Mouse (Mus musculus) c-Kit-positive CD71-negative TER-119-negative erythroid progenitor cells, embryonic 14.5 days (primary cell): ENCODE results near the gene Cers4.

Experiments used
- DNase-seq: peaks from one replicate; pipeline ENCODE4 v3.0.0-alpha.2; 2013; ENCODE audit warnings: low read depth

Gene Cers4

DNA sequence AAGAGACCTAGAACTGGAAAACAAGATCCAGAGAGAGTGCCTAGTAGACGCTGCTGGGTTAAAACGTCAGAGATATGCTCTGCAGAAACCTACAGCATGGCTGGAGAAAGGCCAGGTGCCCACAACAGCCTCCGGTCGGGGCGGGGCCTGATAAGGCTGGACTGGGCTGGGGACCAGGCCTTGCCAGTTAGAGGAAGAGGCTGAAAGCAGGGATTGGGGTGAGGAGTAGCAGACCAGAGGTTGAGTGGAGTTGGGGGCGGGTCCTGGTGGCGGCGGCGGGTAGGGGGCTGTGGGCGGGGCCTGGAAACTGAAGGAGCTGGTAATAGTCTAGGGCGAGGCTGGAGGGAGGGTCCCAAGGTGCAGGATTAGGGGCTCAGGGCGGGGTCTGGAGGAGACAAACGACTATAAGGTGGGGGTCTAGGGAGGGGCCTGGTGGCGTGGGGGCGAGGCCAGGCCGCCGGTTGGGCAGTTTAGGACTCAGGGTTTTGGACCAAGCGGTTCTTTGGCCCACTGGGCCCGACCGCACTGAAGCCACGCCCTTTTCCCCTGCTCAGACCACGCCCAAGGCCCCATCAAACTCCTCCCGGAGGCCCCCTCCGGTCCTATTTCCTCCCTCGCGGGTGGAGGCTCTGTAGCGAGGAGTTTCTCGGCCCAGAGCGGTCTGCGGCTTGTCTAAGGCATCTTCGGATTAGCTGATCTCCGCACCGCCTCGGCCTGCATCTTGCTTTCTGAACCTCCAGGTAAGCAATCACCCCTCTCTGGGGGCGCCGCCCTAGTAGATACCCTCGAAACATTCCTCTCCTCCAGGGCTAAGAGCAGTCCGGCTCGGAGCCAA, at the start of gene Cers4:
TSS of gene Cers4 (plus strand) at position 176 of the 835 bp plus-strand sequence.
- DNase-seq, result peak; percentile 56

DNA sequence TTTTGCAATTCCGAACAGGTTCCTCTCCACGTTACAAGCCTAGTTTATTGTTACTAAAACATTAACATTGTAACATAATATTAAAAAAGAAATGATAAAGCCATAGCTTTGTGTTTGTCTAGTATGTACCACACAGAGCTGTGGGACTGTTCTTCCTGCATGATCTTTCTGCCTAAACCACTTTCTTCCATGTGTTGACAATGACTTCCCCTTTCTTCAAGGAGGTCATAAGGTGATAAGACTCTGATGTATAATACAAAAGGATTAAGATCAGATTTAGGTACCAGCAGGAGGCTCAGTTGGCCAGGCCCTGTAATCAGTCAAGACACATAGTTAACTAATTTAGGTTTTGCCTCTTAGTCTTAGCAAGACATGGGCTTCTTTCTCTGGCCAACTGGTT, 34.7 kb upstream of the Cers4 start:
- no peak for DNase-seq

DNA sequence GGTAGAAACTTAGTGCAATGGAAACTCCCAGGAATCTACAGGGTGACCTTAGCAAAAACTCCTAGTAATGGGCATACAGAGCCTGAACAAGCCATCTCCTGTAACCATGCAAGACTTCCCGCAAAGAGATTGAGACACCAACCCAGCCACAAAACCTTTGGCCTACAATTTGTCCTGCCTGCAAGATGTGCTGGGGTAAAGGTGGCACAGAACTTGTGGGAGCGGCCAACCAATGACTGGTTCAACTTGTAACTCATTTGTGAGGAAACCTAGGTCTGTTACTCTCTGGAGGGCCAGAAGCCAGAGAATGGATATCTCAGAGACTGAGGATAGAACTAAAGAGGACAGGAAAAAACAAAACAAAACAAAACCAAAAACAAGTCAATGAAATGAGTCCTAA, 29.8 kb upstream of the Cers4 start:
- no peak for DNase-seq

- no peak for DNase-seq
Observed at GRCm38 (mm10) chr8:4474419-4475187, 18.2 kb upstream of the Cers4 start.

DNA sequence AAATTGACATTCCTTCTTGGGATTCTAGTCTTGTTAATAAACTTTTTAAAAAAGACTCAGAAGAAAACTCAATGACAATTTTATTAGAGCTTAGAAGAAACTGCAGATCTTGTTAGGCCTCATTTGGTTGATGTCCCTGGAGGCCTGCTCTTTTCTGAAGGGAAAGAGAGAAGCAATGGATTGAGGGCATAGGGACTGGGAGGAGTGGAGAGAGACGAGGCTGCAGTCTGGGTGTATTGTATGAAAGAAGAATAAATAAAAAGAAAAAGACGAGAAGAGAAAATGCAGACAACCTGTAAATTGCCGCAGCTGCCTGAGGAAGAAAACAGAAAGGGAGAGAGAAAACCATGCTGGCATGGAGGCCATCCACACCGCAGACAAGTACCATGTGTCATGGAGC, 11.7 kb upstream of the Cers4 start:
- no peak for DNase-seq

GRCm38 (mm10) chr8:4481586-4481985, 11.2 kb upstream of the Cers4 start:
- no peak for DNase-seq

DNA sequence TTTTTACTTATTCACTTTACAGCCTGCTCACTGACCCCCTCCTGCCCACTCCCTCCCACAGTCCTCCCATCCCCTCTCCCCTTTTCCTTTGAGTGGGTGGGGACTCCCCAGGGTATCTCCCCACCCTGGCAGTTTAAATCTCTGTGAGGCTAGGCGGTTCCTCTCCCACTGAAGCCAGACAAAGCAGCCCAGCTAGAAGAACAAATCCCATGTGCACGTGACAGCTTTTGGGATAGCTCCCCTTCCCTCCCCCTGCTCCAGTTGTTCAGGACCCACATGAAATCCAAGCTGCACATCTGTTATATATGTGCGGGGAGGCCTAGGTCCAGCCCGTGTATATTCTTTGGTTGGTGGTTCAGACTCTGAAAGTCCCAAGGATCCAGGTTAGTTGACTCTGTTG, 10.3 kb upstream of the Cers4 start:
- DNase-seq, result no peak

- DNase-seq, result no peak
Observed at GRCm38 (mm10) chr8:4483330-4483729, 9.5 kb upstream of the Cers4 start.

DNA sequence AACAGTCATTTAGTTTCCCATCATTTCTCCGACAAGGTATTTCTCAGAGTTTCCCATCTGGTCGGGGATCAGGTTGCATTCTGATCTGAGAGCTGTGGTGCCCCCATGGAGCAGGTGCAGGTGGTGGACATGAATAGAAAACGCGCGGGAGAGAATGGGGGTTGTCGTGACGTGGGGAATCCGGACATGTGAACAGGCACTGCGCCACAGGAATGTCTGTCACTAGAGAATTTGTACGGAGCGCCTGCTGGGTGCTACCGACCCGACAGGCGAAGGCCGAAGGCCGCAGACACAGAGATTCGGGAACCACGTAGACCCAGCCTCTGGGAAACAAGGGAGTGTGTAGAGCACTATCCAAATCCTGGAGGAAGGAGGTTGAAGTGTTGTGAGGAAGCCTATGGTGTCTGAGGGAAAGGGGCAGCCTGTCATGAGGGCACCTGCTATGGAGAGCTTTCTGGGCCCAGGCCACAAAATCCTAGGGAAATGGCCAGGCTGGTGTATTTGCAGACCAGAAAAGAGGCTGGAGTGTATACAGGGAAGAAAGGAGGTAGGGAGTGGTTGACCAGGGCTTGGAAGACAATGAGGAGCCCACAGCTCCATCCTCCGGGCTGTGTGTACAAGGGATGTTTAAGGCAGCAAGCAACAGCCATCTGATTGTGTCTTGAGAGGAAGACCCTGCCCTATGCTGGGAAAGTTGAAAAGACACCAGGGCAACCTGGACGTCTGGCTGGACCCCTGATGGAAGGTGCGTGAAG, 1.0 kb downstream of the Cers4 start:
- peak; percentile 10 for DNase-seq

GRCm38 (mm10) chr8:4495976-4496375, 3.1 kb downstream of the Cers4 start:
- DNase-seq, result no peak

- DNase-seq, result no peak
Observed at GRCm38 (mm10) chr8:4497610-4498009, 4.8 kb downstream of the Cers4 start.

GRCm38 (mm10) chr8:4505364-4505763, 12.5 kb downstream of the Cers4 start:
- DNase-seq, result no peak

- DNase-seq, result no peak
Observed at GRCm38 (mm10) chr8:4507527-4507926, 14.7 kb downstream of the Cers4 start.

GRCm38 (mm10) chr8:4510824-4511223, 18.0 kb downstream of the Cers4 start:
- DNase-seq, result no peak

DNA sequence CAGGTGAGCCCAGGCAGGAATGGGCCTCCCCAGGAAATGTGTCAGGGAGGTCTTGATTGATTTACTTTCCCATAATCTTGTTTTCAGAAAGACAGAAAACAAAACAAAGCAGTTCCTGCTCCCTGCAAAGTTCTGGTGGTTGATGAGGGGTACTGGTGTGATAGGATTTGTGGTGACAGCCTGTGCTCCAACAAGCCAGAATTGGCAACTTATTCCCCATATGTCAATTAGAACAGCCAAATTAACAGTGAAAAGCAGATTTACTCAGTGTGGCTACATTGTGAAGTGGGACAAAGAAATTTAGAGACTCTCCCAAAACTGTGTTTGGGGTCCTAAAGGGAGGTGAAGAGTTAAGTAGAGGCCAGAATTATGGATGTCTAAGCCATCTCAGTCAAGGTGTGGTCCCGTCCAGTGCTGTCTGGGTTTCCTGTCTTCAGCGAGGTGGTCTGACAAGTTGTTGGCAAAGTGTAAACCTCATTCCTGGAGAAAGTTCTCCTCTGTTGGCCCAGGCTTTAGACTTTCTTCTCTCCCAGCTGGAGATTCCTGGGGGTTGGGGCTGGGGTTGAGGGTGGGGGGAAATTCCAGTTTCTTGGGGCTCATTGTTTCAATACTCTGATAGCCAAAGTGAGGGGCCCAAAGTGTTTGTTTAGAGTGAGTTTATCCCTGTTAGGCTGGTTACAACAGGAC, 18.7 kb downstream of the Cers4 start:
- no peak for DNase-seq

DNA sequence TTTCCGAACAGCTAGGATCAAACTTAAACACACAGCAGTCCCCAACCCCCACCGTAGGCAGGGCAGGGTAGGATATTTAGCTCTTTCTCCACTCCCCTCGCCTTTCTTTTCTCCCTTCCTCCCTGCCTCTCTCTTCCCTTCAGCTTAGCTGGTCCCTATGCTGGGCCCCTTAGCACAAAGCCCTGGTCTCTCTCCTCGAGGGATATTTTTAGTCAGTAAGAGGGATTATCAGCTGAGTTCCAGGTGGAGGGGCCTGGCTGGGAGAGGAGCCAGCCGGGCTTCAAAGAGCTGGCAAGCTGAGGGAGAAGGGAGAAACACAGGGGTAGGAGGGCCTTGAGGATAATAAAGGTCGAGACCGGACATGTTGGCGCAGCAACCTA, 19.3 kb downstream of the Cers4 start:
- no peak for DNase-seq

DNA sequence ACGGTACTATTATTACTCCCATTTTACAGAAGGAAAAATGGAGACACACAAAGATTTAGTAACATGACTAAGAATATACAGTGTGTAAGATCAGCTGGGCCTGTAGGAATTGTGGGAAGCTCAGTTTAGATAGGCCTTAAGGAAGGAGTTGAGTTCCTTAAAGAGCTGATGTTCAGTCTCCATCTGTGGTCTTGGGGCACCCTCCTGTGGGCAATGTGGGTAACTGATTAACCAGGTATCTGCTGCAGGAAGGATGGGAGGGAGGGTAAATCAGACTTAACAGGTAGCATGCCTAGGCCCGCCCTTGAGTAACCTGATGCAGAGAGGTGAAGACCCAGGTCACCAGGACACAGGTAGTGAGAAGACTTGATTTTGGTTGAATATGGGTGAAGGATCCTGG, 23.3 kb downstream of the Cers4 start:
- DNase-seq, result peak; percentile 12

DNA sequence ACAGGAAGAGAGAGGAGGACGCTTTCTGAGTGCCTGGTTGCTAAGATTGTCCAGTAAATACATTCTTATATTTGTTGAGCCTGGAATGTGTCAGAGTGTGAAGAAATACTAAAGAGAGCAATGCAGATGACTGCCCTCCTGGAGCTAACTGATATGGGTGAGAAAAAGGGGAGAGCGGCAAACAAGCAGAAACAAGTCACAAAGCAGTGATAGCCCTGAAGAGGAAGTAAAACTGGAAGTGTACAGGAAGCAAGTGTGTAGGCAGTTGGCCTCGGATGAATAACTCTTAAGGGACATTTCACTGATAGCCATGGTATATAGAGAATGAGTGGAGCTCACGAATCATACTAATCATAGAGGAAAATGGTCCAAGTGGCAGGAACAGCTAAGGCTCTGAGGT, 28.6 kb downstream of the Cers4 start:
- DNase-seq, result no peak

DNA sequence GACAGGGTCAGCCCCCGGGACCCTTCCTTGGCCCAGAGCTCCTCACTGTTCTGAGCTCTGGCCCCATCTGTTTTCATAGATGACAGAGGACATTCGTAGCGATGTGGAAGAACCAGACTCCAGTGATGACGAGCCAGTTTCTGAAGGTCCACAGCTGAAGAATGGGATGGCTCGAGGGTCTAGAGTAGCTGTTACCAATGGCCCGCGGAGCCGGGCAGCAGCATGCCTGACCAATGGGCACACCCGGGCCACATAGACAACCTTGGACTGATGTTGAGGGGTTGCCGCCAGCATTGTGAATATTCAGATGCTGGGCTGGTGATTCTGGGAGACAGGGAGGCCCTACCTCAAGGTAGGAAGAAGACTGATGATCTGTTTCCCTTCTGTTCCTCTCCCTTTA, 30.7 kb downstream of the Cers4 start:
- DNase-seq, result no peak
